Mouse (Mus musculus): ENCODE measurements at regions not wholly inside any gene's neighbourhood (a gene's known extent, or its start where the extent isn't known, plus 50 kb on each side); places are given as distances from the start of the nearest gene placed in this dataset.
A peak's percentile ranks its signal among the peaks of the same experiment; 100 is the strongest.

DNA sequence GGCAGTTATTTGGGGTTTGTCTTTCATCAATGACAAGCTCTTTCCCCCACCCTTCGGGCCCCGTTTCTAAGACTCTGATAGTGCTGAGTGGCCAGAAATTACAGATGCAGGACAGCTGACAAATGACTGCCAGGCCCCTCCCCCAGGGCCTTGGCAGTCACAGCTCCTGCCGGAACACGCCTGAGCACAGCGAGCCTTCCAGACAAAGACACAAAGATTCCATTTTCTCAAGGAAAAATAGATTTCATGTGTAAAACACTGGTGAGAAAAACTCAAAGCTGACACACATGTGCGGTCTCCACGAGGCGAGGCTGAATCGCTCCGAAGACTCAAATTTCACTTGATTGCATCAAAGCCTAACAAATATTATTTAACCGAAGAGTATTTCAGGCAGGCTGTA lies 247.6 kb downstream of the Ptprc start:
- DNase-seq (ENCODE audit: low read depth), result no peak

DNA sequence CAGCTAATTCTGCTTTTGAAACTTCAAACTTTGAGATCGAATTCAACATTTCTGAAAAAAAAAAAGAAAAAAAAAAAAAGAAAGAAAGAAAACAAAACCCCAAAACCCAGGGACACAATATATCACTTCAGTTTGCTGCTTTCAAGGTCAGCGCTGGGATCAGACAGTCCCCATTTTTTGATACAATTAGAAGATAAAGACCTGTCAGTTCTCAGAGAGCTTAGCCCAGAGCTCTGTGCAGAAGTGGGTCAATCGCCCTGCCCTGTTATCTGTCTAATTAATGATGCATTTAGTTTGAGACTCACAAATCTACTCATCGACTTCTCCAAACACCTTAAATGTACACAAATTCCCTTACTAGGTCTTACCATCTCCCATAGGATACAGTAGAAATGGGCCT lies 249.2 kb downstream of the Ptprc start:
- DNase-seq (ENCODE audit: low read depth), result no peak

DNA sequence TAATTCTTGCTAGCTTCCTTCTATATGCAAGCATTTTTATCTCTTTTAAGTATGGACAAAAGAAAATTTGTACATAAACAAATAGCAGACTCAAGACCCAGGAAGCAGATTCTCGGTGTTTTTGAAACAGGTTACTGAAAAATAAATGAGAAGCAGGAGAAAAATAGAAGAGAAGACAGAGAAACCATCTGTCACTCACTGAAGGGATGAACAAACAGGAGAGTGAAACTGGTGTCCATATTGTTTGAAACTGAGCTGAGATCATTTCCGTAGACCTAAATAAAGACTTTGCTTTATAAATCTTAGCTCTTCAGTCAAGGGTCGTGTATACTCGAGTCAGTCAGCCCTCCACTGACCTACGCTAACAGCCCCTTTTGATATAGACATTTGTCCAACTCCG lies 251.4 kb downstream of the Ptprc start:
- no peak for DNase-seq (ENCODE audit: low read depth)

DNA sequence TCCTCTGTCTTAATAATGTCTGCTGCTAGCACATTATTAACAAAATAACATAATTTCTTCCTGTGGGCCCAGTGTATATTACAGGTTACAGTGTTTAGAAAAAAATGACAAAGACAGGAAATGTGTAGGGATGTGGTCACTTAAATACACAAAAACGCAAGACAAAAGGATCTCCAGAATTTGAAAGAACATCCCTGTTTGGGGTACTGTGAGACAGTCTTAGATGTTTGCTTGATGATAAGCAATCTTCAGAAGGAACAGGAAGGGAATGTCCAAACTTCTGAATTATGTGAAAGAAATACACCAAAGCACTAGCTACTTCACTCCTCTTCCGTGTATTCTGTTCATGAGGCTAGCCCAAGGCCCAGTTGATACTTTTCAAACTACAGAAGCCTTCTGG lies 251.8 kb downstream of the Ptprc start:
- DNase-seq (ENCODE audit: low read depth), result no peak

DNA sequence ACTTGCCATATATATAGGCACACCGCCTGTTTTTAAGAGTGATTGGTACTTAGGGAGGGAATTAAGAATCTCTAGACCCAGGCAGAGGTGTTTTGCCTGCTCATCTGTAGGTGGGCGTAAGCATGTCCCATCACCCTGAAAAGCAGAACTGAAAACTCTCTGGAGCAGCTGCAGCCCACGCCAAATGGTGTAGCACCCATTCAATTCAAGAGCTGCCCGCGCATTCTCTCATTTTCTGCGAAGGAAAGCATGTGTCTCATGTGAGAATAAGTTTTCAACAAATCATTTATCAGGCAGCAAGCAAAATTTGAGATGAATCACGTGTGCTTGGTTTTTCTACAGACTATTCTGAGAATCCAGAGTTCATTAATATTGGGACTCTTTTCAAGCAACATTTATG lies 252.7 kb downstream of the Ptprc start:
- no peak for DNase-seq (ENCODE audit: low read depth)

DNA sequence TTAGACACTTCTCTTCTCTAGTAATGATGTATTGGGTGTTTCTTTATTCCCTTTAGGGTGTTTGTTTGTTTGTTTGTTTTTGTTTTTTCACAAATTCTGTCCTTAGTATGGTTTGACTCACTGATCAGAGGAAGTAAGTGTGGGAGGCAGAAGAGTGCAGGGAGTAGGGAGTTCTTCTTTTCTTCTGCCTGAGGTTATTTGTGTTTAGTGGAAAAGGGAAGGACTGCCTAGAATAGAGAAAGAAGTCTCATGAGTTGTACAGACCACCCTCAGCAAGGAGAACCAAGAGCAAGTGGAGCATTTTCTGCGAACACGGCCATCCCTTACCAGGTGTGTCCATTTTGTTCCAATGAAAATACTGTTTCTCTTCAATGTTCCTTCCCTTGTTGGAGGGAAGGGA lies 253.9 kb downstream of the Ptprc start:
- DNase-seq (ENCODE audit: low read depth), result no peak

DNA sequence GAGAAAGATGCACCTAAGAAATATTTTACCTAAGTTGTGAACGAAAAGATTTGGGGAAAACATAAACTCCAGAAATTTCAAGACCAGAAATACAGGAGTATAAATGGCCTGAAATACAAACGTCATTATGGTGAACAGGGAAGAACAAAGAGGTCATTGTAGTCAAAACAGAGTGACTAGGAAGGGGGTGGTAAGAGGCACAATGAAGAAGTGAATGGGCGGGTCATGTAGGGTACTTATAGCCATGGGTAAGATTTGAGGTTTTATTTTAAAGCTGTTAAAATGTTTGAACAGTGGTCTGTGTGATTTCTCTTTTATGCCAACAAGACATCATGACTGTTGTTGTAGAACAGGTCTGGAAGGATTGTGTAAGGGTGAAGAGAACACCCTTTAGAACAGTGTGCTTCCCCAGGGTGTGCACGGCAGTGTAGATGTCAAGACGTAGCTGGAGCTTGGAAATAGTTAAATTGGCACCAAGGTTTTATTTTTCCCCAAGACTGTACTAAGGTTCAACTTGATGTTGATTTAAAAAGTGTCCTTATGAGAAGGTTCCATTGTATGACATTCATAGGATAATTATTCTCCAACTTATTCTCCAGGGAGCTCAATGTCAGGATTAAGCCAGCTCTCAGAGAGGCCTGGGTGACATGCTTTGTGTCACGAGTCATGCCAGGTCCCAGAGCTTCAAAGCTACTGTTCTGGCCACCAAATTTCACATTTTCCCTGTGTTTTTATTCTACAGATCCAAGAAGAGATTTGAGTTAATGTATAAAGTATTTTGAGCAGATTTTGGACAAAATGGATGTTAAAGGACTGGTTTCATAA lies 255.6 kb downstream of the Ptprc start:
- peak; percentile 55 for DNase-seq (ENCODE audit: low read depth)

DNA sequence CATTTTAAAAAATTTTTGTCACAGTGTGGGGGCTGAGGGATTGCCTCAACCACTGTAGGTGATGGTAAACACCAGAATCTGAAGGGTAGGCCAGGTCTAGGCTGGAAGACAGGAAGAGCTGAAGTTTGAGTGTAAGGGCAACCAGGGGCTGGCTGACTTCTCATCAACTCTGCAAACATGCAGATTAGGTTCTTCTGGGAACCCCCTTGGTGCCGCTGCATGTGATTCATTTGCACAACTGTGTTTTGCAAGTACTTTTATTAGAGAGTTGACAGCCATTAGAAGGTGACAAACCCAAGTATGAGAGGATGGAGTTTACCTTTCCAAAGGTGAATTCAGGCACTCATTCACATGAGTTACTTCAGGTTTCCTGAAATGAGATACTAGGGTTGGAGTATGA lies 258.1 kb downstream of the Ptprc start:
- no peak for DNase-seq (ENCODE audit: low read depth)

DNA sequence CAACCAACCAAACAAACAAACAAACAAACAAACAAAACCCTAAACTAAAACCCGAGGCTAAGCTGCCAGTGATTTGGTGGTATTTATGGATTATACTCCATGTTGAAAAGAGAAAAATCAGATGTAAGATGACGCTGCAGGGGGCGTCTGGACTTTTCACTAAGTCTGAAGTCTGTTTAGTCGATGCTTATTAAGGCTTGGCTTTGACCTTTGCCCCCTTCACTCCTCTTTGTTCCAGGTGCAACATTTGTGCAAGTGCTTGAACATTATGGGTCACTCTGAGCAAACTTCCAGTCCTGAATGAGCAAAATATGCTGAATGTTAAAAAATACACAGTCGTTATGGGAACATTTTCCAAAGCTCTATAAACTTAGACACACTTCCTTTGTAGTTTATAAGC lies 268.6 kb downstream of the Ptprc start:
- no peak for DNase-seq (ENCODE audit: low read depth)

DNA sequence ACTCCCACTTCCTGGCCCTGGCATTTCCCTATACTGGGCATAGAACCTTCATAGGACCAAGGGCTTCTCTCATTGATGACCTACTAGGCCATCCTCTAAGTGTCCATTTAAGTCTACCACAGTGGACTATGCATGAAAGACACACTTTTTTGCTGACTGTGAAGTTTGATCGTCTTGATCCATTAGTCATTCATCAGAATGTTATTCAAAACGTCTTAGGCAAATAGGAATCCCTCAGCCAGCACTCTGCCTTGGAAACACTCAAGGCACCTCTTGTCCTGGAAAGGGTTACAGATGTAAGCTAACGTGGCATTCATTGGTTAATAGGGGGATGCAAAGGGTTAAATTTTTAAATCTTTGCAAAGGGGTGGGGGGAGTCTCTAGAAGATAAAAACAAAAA lies 269.0 kb downstream of the Ptprc start:
- DNase-seq (ENCODE audit: low read depth), result no peak

DNA sequence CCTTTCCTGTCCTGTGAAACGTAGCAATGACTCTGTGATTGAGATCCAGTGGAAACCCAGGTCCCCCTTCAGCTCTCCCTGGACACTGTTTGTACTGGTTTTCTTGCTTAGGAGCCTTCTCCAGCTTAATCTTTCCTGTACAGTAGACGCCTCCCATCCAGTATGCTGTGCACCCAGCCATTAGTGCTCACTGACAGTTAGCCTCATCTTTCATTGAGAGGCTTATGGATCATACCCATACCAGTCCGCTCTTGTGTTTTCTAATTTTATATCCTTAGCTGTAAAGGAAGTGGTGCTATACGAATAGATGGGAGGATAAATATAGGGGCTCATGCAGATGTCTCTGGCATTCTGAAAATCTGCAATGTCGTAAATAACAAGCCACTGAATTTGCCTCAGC lies 269.9 kb downstream of the Ptprc start:
- DNase-seq (ENCODE audit: low read depth), result no peak

DNA sequence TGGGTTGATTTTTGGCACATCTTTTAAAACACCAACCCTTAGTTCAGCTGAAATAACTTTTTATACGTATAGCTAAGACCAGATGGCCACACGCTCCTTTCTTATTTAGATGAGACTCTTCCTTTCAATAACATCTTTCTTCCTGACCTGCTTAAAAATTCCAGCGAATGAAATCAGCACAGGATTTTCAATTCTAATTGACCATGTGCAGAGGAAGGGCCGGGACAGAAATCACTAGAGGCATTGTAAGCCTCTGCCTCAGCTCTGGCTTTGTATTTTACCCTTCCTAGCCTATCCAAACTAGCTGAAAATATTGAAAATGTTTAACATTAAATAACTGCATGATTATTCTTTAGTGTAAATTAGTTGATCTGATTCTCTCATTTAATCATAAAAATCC lies 272.2 kb downstream of the Ptprc start:
- no peak for DNase-seq (ENCODE audit: low read depth)

DNA sequence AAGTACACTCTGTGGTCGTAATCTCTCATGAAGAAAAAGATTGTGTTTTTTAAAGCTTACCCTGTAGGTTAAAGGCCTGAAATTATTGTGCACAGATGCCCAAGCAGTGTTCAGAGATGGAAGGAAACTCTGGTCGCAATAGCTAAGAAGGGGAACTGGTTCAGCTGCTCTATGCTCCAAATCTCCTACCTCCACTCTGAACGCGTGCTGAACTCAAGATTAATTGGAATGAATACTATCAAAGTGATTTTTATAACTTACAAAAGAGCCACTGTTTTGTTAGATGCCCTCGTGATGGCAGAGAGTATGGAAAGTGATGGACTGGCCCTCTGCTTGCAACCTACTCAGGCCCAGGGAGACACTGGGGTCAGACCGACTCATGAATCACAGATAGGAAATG lies 272.6 kb downstream of the Ptprc start:
- no peak for DNase-seq (ENCODE audit: low read depth)

DNA sequence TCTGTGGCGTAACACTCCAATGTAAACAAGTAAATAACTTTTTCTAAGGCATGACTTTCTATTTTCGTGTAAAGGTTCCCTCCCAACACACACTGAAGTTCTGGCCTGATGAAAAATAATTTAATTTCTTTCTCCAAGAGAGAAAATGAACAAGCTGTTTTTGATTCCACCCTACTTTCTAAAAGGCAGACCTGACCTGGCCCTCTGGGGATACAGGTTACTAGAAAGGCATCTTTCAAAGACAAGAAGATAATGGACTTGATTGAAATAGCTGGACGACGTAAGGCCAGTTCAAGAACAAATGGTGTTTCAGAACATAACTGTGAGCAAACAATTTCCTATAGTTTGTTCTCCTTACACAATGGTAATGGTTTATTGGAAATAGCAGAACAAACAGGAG lies 273.5 kb downstream of the Ptprc start:
- no peak for DNase-seq (ENCODE audit: low read depth)

DNA sequence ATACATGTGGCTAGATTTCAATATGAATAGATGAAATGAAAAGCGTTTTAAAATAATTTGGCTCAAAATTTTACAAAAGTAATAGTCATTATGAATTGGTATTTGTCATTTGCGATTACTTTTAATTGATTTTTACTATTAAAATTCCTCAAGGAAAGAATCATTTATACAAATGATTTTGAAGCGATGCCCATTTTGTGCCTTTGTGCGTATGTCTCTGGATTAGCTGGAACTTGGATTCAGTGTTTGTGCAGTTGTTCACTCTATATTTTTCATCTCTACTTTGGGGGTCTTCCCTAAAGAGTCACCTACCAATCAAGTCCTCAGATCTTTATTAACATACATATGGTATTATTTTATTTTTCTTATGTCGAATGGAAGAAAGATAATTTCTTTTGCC lies 274.3 kb downstream of the Ptprc start:
- DNase-seq (ENCODE audit: low read depth), result no peak

DNA sequence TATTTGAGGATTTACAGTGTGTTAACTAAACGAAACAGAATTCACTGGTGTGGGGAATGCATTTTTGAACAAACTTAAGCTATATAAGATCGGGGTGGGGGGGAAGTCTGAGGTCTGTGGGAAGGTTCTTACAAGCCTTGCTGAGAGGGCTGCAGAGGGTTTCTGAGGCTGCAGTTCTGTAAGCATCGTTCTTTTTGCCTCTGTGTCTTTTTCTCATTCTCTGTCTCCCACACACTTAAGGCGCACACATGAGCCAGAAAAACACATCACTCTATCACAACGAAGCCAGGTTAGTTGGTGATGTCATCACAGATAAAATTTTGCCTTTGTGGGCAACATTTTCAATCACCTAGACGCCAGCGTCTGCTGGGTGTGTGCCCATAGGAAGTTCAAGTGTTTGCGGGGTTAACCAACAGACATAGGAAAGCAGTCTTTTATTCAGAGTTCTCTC lies 274.9 kb downstream of the Ptprc start:
- DNase-seq (ENCODE audit: low read depth), result peak; percentile 20

DNA sequence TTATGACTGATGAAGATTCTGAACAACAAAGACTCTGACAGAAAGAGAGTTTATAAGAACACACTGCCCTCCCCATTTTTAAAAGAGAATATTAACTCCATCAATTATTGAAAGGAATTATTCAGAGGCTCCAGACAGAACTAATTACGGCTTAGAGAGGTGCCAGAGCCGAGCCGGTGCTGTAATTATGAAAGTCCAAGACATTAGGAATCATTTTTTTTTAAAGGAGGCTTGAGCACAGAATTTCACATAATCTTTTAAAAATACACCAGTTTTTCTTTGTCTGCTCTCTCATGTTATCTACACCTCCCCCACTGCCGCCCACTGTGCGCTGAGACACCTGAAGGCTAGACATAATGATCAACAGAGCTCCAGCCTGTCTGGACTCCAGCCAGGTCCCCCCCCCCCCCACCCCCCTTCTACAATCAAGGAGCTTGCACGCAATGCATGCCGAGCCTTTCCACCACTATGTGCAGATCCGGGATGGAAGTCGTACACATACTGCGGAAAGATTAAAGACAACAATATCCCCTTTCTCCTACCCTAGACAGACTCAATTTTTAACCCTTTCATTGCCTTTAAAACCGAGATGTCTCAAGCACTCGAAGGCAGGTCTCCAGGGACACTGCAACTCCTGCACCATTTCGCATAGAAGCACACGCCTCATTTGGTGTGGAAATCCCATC lies 275.4 kb downstream of the Ptprc start:
- DNase-seq (ENCODE audit: low read depth), result peak; percentile 10

DNA sequence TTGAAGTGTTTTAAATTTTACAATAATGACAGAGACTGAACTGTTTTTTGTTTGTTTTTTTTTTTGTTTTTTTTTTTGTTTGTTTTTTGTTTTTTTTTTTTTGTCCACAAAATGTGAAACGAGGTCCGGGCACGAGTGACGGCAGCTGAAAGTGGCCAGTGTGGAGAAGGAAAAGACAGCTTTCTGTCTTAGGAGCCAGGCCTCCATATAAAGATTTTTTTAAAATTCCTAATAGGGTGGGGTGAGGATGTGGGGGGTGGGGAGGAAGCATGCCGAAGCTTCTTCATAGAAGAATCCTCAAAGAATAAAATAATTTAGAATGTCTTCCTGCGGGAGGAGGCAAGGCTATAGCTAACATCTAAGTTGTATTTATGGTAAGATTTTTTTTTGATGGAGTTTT lies 276.2 kb downstream of the Ptprc start:
- DNase-seq (ENCODE audit: low read depth), result no peak

DNA sequence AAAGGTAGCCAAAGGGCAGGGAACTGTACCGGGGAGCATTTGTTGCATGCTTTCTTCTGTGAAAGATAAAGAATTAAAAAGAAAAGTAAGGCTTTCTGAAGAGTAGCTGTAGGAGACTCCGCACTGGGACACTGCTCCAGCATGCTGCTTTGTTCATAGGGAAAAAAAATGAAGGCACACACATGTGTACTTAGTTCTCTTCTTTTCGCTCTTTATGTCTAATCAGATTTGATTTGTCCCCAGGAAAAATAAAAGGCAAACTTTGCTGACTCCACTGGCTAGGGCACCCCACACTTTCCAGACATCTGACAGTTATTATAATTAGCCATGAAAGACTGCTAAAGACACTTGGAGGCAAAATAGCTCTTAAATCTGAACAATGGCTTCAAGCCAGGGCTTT lies 276.6 kb downstream of the Ptprc start:
- DNase-seq (ENCODE audit: low read depth), result peak; percentile 17

DNA sequence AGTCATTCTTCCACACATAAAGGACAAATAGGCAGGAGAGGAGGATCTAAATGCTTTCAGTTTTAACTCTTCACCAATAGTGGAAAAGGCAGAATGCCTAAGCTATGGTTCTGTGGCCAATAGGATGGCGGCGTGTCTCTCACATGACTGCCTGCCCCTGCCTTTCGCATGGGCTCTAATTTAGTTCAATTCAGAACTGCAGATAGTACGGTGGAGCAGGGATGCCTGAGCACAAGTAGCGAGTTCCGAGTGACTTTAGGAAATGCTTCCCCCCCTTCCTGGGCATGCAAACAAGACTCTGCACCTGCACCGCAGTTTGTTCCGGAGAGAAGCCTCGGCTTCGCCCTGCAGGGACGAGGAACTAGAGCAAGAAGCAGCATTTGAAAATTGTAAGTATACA lies 277.1 kb downstream of the Ptprc start:
- DNase-seq (ENCODE audit: low read depth), result peak; percentile 44

DNA sequence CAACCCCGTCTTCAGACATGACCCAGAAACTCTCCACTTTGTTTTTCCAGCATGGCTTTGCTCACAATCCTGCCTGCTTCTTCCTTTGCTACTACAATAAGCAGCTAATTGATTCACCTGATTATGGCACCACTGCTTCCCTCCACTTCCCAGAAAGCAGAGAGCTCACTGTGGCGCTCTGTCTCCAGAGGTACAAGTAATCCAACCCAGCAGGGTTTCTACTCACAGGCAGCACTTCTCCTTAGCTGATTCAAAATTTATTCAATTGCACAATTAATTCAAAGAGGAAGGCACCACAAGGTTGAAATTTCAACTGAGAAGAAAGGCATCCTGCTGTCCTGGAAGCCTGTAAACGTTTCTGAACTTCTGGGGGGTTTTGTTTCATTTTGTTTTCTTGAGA lies 293.9 kb downstream of the Ptprc start:
- DNase-seq (ENCODE audit: low read depth), result no peak

DNA sequence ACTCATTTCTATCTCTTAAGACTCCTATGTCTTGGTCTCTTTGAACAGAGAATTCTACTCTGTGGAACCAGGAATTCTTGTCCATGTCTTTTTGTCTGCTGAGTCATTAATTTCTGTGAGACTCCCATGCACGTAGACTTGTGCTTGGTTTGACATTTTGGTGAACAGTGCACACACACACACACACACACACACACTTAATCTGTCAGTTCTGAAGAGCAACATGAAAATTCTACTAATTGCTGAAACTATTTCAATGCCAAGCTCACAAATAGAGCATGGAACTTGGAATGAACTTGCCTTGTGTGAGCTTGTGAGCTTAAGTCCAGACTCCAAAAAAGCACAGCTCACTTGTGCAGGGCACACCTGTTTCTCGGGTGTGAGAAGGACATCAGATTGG lies 301.1 kb downstream of the Ptprc start:
- no peak for DNase-seq (ENCODE audit: low read depth)

DNA sequence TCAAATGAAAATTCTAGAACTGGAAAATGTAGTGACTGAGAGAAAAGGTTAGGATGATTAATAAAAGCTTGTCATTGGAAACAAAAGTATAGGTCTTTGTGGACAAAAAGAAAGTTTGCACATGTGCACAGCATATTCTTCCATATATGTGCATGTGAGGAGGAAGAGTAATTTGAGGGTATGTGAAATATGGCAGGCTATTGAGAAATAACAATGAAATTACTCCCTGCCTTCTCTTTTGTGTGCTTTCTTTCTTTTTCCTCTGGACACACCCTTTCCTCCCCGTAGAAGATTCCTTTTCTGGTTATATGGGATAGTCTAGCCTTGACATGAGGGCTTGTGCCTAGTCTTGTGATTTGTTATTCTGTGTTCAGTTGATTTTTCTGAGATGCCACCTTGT lies 301.9 kb downstream of the Ptprc start:
- no peak for DNase-seq (ENCODE audit: low read depth)

DNA sequence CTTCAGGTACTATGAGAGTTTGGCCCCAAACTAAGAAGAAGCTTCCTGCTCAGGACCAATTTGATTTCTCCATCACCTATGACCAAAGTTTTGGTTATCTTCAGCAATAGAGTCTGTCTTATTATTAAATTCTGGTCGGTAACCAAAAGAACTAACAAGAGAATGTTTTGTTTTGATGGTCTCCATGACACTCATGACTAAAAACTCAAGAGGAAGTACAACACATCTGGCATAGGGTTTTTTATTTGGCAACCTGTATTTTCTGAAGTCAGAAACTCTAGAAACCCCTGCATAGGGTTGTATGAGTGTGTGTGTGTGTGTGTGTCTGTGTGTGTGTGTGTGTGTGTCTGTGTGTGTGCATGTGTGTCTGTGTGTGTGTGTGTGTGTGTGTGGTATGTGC lies 310.5 kb downstream of the Ptprc start:
- DNase-seq (ENCODE audit: low read depth), result no peak

Measured in gonadal fat pad, adult 2 months (tissue).